Mouse (Mus musculus) adrenal gland, postnatal 10 days (tissue): ENCODE measurements around the gene Lap3. TPM values are rescaled to one million over a fixed set of nuclear protein-coding genes. Genes with fewer than 3 reads are reported as not detected.

Experiments used
- DNase-seq: peaks from one replicate; pipeline ENCODE4 v3.0.0; 2021; ENCODE audit warnings: mixed read lengths
- total RNA-seq, 2 experiments: library from RNA; stranded (reverse); gene quantifications; 2 replicates each; pipeline ENCODE4 v1.2.3; 2021

The Lap3 gene
- total RNA-seq, 2 experiments from 2014 or later = 104 to 117 TPM

DNA sequence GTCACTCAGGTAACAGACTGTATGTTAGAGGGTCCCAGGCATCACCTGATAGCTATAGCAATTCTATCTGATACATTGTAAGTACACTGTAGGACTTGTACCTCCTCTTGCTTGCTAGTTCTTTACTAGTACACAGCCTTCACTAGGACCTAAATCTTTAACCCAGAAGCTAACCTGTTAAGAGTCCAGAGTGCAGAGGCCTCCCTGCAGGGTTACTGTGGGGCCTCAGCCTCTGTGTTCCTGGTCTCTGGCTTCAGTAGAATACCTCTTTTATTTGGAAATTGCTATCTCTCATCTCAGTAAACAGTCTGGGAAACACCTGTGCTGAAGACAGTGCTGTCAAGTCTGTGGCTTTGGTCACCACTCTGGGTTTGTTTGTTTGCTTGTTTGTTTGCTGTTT lies 2.9 kb downstream of the Lap3 start:
- DNase-seq = no peak

- no peak for DNase-seq
These were observed 3.3 kb downstream of the Lap3 start for GRCm38 (mm10) chr5:45496479-45496878.

DNA sequence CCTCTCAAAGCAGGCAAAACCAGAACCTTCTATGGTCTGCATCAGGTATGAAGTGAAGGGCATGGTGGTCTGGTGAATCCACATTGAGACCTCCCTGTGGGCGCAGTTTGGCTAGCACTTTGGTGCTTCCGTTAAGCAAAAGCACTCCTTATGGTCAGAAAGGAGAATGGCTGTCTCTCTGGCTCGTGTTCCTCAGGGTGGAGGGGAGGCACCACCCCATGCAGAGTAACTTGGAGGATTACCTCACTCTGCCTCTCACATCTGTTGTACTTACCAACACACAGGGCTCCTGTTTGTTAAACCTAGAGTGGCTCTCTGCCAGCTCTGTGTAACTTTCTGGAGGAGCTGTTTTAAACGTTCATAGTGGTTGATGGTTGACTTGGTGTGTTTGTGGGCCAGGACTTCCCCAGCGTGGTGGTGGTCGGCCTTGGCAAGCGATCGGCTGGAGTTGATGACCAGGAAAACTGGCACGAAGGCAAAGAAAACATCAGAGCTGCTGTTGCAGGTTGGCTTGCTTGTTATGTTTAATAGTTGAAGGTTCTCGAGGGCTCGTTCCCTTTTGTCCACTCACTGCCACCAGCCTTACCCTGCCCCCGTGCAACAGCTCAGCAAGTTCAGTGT lies 3.9 kb downstream of the Lap3 start:
- DNase-seq = no peak

GRCm38 (mm10) chr5:45497564-45497963 lies 4.4 kb downstream of the Lap3 start:
- no peak for DNase-seq

DNA sequence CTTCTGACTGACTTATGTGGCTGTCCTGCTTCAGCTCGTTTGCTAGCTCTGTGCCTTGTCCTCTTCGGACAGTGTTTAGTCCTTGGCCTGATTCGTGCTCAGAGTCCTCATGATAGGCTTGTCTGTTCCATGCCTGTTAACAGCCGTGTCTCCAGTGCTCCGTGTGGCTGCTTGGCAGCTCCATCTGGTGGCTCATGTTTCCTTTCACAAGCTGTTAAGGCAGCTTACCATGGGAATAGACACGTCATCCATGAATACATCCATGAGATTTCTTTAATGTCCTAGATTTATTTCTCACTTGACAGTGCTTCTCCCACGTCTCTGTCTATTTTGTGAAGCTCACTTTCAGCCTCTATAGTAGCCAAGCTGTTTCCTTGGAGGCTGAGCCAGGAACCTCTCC lies 16.9 kb downstream of the Lap3 start:
- DNase-seq = no peak

DNA sequence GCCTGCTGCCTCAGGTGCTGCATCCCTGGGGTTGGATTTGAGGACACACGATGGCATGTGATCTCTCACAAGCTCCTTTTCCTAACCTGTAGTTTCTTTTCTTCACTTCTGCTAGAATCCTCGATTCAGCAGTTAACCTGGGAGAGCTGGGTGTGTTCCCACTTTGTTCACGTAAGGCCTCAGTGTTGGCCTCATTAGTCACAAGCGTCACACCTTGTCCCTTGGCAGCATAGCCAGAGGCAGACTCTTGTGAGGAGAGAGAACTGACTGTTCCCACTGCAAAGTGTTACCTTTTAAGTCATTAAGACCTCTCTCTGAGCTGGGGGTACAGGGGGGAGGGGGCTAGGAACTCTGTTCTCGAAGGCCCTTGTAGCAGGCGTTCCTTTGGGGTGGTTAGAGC lies 19.7 kb downstream of the Lap3 start:
- no peak for DNase-seq

DNA sequence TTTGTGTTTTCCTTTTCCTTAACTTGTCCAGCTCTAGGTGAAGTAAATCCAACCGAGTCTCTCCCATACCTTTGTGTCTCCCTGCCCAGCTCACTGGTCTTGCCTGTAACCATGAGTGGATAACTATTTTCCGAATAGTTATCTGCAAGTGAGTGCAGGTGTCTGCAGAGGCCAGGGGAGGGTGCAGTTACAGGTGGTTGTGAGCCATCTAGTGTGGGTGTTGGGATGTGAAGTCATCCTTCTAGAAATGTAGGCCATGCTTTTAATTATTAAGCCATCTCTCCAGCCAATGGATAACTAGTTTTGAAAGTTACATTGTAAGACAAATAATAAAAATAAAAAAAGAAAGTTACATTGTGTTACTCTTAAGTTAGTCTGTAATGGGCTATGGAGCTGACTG lies 20.3 kb downstream of the Lap3 start:
- no peak for DNase-seq

GRCm38 (mm10) chr5:45514599-45514998 lies 21.4 kb downstream of the Lap3 start:
- no peak for DNase-seq

DNA sequence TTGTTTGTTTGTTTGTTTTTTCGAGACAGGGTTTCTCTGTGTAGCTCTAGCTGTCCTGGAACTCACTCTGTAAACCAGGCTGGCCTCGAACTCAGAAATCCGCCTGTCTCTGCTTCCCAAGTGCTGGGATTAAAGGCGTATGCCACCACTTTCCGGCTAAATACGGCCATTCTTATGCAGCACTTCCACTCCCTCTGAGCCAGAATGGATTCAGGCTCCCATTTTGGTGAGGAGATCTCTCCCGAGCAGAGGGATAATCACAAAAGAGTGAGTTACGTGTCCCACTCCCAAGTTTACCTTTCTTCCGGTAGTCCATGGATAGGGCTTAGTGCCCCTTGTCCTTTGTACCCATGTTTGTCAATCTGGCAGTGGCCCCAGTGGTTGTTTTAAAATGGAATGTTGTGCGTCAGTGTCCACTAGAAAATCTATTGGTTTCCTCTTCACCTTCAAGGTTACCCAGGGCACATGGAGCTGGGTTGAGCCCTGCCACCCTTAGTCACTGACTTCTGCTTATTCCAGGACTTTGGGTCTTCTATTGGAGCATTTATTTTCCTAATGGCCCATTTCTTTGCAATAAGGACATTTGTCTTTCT lies 22.1 kb downstream of the Lap3 start:
- no peak for DNase-seq

- peak; percentile 97 for DNase-seq
These were observed 27.0 kb downstream of the Lap3 start, which contains the start of gene Med28 for GRCm38 (mm10) chr5:45519960-45520808. Gene Med28 (plus strand): TSS chr5:45520229.

GRCm38 (mm10) chr5:45520809-45521110 lies 27.6 kb downstream of the Lap3 start:
- DNase-seq = no peak

- no peak for DNase-seq
These were observed 28.4 kb downstream of the Lap3 start for GRCm38 (mm10) chr5:45521601-45522000.

DNA sequence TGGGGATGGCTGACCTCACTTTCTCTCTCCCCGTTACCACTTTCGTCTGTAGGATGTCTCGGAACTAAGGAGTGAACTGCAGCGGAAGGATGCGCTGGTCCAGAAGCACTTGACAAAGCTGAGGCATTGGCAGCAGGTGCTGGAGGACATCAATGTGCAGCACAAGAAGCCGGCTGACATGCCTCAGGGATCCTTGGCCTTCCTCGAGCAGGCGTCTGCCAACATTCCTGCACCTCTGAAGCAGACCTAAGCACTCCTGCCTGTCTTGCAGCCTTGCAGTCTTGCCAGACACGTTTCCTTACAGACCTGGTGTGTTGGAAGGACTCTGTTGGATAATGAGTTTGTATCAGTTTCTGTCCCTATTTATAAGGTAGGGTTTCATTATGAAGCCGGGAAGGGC lies 31.9 kb downstream of the Lap3 start:
- no peak for DNase-seq

GRCm38 (mm10) chr5:45526338-45526737 lies 33.2 kb downstream of the Lap3 start:
- DNase-seq = no peak

- DNase-seq = peak; percentile 69
These were observed 36.5 kb downstream of the Lap3 start for GRCm38 (mm10) chr5:45529696-45530095.

DNA sequence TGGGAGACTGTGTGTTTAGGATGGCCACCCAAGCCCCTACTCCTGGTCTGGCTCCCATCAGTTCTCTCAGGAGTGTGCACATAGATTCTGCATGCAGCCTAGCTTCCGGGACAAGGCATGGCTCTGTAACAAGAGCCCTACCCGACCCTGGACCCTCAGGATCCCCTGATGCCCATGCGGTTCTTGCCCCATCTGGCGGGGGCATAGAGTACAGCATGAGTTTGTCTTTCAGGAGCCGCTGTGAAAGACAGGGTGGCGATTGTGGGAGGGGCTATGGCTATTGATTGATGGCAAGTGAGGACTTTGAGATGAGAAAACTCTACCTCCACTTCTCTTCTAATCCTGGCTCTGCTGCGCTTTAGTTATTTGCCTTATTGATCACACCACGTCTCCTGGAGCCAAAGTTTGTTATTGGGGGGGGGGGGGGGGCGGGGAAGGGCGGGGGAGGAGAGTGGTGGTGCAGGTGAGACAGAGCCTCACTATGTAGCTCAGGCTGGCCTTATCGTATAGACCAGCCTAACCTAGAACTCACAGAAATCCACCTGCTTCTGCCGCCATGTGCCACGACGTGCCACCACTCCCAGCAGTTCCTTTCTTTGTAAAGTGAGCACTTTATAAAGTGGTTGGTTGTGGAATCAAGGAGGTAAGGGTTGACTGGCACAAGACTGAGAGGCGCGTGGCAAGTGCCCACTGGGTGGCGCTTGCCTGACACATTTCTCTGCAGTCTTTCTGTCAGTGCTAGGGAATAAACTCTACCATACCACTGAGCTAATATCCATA lies 41.3 kb downstream of the Lap3 start:
- peak; percentile 73 for DNase-seq

DNA sequence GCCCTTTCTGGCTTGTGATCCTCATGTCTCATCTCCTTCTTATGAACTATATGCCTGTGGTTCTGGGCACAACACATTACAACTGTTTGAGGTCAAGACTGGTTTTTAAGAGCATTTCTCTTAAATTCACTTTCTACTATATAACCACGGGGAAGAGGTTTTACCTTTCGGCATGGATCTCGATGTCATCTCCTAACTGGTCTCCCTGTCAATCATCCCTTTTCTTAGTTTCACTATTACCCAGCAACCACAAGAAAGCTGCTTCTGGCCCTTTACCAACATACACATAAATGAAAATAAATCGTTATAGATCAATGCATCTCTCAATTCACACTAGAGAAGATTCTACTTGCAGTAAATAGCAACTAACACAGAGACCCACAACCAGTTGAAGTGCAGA lies 42.0 kb downstream of the Lap3 start:
- DNase-seq = no peak

DNA sequence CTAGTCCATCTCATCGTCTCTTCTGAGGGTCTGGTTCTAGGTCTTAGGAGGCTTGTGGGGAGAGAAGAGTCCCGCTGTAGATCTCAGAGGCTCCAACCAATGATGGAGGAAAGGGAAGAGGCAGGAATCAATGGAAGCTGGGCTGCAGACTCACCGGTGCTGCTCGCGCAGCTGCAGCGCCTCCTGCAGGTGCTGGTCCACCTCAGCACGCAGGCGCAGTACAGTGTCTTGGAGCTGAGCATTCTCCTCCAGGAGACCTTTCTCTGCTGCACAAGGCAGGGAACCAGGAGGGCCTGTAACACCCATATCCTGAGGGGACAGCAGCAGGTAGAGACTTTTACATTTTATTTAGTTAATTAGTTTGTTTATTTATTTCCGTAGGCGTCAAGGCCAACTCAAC lies 46.3 kb downstream of the Lap3 start:
- no peak for DNase-seq

- DNase-seq = peak; percentile 29
These were observed 50.2 kb downstream of the Lap3 start for GRCm38 (mm10) chr5:45543374-45543773.

GRCm38 (mm10) chr5:45549586-45549985 lies 56.4 kb downstream of the Lap3 start:
- no peak for DNase-seq
